Mouse (Mus musculus) hematopoietic stem cell, adult 5-6 weeks (primary cell): Measurements from ENCODE around the gene Id2. TPM values are rescaled to one million over a fixed set of nuclear protein-coding genes. Genes with fewer than 3 reads are reported as not detected.

Experiments used
- ATAC-seq, 2 experiments: fragments of 125-278 bp in 1 of 2; replicated peaks in 1 of 2; 2 replicates each; pipeline ENCODE4 v1.8.0; 2016 to 2017; ENCODE audit warnings: inconsistent platforms in 2 of 2, mild to moderate bottlenecking in 2 of 2, moderate number of reproducible peaks in 2 of 2, low read depth in 1 of 2, moderate TSS enrichment in 1 of 2; ENCODE audit not compliant: low FRiP score in 2 of 2, poor library complexity in 2 of 2, severe bottlenecking in 2 of 2, insufficient read depth in 1 of 2, low TSS enrichment in 1 of 2
- total RNA-seq: library from RNA; stranded (forward); fragments of 172-1452, 232-1000 nt; gene quantifications from 2 replicates; pipeline ENCODE4 v1.2.3, GENCODE M21; 2017

Id2 gene
- total RNA-seq, 1 experiment from 2014 or later: 29.3 TPM

DNA sequence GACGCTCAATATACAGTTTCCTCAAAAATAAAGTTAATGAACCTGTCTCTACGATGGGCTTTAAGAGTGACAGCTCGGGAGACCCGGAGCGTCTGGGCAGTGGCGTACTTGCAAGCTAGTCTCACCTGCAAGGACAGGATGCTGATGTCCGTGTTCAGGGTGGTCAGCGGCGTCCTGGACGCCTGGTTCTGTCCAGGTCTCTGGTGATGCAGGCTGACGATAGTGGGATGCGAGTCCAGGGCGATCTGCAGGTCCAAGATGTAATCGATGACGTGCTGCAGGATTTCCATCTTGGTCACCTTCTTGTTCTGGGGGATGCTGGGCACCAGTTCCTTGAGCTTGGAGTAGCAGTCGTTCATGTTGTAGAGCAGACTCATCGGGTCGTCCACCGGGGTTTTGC, 1.4 kb downstream of the Id2 start:
- peak in 1 of 2 experiments; percentile 8; a peak in 2 of 4 replicates for ATAC-seq

DNA sequence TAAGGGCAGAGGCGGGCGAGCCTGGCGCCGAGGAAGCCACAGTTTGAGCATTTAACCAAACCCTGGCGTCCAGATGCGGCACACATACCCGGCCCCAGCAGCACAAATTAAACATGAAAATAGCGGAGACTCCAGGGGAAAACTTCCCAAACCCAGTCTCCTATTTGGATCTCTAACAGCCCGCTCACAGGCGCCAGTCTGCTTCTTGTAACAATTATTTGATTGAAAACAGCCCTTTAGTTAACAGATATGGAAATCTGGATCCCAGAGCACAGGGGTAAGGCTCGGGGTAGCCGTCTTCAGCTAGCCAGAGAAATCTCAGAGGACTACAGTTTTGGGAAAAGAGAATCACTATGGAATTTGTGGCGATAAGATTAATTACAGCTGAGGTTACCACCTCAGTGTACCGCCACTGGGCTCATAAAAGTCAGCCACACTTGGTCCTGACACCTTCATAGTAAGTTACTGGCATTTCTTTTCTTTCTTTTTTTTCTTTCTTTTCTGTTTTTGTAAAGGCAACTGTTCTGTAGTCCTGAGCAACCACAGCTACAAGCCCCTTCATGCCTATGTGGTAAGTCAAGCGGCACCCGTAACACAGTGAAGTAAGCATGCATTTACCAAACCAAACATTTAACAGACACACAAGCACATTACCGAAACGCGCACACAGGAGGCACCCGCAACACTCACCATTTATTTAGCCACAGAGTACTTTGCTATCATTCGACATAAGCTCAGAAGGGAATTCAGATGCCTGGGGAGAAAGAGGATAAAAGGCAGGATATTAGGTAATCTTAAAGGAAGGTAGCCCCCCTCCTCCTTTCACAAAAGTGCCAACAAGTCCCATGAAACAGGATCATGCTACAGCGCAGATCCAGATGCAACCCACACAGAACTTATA, 2.1 kb downstream of the Id2 start:
- no peak for ATAC-seq

DNA sequence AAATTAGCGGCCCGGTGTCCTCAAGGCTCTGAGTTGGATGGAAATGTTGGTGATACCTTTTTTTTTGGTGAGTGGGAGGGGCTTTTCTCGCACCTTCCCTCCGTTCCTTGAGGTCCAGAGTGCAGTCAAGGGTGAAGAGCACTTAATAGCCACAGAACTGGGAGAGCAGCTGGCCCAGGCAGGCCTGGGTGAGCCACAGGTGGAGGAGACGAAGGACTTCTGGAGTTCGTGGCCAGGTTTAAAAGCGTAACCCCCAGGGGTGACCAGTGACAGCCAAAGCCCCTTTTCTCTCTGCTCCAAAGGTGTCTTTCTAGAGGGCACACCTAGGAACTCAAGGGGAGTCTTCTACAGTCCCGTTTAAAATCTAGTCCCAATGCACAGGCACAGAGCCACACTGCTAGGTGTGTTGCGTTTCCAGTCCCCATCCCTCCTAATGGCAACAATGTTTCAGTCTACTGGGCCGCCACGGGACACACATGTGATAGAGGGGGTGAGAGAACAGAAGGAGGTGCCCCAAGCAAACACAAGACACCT, 3.6 kb downstream of the Id2 start:
- no peak for ATAC-seq

DNA sequence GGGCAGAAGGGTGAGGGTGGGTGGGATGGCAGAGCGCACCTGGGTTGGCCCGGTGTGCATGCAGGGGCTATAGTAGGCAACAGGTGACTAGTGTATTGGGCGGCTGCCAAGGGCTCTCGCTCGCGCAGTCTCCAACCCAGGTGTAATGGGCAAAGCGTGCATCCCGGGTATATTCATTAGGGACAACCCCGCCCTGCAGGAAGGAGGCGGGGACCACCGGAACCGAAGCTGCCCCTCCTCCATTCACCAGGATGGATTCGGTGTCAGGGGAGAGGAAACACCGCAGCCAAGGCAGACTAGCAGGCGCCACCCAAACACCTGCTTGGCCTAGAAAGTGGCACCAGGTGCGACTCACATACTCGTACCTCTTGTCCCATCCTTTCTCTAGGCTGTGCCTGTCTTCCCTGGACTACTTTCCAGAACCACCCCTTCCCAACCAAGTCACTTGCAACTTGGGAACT, 4.2 kb downstream of the Id2 start:
- ATAC-seq: no peak

DNA sequence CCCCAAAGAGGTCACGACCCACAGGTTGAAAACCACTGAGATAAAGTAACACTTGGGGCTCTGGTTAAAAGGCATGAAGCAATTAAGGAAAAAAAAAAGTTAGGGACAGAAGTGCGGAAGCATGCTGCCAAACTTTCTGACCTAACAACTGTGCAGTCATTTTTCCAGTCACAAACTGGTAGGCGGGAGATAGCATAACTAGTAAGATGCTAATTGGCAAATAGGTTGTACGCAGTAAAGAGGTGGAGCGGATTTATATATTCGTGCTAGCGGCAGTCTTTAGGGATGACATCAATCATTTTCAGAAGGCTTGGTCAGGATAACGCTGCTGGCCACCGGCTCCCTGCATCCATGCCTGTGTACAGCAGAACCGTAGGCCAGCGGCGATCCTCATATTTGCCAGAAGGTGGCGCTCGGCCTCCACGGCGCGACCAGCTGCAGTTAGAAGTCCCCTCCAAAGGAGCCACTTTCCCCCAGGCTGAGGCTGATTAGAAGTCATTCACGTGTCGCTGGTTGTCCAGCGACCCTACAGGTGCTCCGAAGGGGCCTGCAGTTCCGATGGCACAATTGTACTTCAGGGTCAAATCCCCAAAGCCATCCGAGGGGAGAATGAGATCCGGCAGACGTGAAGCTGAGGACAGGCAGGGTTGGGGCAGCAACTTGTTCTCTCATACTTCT, 4.8 kb downstream of the Id2 start:
- peak; percentile 54 to 59 for ATAC-seq

DNA sequence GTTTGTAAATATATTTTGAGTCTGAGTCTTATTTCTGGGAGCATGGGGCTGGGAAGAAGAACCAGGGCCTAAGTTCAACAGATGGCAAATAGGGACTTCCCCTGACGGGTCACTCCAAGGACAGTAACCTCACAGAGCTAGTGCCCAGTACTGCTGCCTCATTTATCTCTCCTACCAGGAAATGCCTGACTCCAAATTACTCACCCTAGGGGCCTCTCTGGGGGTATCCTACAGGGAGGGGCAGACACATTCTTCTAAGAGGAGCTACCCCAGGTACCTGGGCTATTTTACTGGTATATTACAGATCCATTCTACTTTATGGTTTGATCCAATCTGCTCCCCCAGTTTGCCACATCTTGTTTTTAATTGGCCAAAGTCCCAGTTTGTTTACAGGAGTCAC, 7.5 kb downstream of the Id2 start:
- no peak for ATAC-seq

DNA sequence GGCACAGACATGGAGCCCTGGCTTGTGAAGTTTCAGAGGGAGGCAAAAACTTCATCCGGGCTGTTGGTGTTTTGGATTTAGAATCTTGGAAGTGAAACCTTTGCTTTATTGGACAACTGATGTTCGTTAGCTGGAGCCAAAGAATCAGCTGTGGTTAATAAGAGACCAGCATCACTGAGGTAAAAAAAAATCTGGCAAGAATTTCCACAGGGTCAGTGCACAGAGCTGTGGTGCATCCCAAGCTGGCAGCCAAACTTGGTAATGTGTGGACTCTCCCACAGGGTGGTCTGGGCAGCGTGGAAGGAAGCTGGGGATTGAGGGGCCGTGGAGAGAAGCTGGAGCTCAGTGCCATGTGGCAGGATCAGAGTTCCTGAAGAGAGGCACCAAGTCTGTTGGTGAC, 10.0 kb downstream of the Id2 start:
- ATAC-seq: no peak

DNA sequence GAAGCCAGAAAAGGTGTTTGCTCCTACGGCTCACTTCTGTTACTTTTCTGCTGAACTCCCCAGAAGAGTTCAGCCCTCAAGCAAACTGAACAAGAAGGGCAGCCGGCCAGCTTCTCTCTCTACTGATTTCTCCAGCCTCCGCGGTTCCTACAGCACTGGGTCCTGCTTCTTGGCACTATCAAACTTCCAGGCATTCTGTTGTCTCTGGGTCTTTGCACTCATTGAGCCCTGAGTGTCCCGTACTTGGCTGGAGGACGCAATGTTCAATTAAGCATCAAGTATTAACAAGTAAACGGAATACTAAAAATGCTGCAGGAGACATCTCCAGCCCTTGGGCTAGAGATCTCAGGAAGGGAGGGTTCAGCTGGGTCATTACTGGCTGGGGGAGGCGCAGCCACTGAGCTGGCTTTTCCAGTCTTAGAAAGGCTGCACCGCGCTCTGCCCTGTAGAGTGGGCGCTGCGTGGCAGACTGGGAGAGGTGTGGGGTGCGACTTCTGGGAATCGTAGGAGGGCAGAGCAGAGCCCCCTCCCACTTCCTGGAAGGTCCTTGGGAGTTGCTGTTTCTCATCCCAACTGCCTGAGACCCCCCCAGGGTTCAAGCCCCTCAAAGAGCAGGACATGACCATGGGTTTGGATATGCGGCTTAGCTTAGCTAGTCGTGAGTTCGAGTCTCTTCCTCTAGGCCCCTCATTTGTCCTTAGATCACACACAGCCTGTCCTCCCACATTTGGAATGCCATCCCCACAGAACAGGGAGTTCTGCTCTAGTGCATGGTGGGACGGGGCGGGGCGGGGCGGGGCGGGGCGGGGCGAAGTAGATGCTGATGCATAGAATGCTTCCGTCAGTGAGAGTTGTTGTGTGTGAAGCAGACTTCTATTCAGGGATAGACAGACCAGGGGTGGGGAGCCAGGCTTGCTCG, 13.4 kb downstream of the Id2 start:
- ATAC-seq: no peak

DNA sequence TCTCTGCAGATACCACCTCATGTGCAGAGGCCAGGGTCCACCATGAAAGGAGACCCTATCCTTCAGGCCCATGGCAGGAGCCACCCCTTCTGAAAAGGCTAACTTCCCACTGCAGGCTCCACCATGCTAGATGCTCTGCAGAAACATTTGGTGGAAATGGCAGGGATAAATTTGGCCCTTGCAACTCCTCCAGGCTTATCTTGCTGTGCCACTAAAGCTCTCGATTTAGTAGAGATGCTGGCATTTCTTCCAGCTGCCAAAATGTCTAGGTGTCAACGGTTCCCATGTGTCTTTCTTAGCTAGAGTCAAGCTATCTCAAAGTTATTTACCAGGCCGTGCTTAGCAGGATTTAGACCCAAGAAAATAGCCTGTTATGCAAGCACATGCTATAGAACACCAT, 22.6 kb downstream of the Id2 start:
- no peak for ATAC-seq

DNA sequence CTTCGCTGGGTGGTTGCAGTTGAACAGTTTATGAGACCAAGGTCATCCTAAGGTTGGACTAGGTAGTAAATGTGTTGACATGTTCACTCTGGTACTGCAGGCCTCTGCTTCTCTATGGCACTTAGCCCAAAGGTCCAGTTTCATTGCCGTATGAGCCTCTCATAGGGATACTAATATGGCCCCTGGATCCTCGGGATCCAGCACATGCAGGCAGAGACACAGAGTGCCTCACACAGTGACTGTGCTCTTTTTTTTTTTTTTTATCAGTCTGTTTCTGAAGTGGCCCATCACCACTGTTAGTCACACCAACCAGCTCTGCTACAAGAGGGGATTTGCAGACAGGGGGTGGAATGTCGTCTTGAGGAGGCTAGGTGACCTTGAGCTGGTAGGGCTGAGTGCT, 23.6 kb downstream of the Id2 start:
- ATAC-seq: no peak

DNA sequence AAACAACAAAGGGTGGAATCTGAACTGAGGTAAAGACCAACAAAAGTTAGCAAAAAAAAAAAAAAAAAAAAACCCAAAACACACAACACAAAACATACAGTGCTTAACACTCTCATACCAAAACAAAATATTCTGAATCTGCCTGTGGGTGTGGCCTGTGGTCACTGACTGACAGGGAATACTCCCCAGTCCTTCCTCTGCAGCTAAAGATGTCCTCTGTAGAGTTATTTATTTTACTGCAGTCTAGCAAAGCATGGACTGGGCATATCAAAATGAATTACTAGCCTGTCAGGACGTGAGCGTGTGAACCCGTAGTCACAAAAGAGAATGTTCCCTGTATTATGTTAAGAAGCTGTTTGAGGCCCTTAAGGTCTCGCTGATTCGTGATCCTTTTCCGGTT, 34.7 kb downstream of the Id2 start:
- ATAC-seq: no peak

DNA sequence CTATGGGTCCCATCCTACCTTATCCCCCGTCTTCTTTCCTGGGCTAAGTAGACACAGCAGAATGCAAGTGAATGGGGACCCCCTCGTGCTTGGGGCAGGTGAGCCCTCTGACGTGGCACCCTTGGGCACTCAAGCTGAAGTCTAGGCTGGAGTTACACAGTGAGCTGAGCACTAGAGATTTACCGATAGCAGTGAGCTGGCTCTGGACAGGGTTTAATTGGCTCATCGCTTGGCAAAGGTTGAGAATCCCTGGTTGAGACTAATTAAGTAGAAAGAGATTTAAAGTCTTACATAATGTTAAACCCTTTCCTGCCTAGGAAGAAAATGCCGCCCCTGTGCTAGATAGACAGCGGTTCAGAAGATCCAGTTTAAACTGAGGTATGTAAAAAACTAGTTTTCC, 36.0 kb downstream of the Id2 start:
- ATAC-seq: no peak

DNA sequence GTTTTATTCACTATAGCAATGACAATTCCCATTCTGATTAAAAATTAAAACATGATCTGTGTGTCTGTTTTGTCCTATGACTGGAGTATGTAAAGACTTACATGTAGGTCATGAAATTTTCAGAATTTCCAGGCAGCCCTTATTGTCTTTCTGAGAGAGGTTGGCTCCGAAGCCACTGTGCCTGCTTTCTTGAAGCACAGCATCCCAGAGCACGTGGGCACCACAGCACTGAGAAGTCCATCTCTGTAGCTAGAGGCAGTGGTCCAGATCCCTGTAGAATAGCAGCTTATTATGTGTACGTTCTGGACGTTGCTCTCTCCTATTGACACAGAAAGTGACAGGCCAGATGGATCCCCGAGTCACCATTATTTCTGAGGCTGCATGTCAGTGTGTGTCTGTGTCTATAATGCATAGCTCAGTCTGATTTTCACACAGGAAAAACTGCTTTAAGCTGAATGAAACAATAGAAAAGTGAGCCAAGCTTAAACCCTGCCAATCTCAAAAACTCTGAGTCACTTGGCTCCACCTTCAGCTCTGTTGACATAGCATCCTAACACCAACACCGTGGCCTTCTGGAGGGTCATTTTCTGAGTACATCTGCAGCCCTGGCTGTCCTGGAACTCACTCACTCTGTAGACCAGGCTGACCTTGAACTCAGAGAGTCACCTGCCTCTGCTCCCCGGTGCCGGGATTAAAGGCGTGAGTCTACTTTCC, 37.3 kb downstream of the Id2 start:
- ATAC-seq: no peak

DNA sequence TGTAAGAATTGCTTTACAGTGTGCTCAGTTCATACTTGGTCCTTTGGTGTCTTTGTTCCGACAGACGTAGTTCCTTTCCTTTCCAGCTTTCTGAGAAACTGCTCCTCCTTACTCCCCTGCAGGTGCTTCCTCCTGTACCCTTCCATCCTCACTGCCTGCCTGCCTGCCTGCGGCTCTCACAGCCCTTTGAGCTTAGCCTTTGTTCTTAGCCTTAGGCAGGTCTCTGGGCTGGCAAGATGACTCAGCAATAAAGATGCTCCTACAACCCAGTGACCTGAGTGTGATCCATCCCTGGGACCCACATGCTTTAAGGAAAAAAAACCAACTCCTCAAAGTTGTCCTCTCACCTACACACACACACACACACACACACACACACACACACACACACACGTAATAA, 42.0 kb downstream of the Id2 start:
- ATAC-seq: peak; percentile 52 to 70; a peak in 3 of 4 replicates

DNA sequence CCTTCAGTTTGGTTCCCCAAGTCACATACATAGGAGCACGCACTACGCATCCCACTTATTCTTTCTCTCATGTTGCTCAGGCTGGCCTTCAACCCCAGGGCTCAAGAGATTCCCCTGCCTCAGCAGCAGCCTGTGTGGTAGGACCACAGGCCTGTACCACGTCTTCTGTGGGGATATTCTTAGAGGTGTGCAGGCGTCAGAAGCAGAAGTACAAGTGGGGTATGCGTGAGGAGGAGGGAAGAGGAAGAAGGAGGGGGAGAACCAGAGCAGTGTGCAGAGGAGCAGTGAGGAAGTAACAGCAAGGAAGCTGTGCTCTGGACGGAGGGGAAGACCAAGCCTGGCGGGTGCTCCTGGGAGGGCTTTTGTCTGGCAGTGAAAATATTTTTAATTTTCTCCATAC, 42.4 kb downstream of the Id2 start:
- ATAC-seq: peak; percentile 93 to 98

DNA sequence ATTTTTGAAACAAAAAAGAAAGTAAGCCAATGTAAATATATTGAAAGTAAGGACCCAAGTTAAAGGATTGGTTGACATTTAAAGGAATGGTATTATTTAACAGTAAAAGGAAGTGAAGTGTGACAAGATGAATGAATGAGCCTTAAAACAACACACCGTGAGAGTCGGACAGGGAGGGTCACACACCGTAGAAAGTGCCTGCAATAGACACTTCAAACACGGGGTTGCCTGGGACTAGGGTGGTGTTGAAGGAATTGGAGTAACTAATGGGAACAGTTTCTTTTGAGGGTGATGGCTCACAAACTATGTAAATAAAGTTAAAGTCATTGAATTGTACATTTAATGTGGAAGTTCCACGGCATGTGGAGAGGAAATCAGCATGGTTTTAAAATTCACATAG, 47.7 kb downstream of the Id2 start:
- no peak for ATAC-seq

DNA sequence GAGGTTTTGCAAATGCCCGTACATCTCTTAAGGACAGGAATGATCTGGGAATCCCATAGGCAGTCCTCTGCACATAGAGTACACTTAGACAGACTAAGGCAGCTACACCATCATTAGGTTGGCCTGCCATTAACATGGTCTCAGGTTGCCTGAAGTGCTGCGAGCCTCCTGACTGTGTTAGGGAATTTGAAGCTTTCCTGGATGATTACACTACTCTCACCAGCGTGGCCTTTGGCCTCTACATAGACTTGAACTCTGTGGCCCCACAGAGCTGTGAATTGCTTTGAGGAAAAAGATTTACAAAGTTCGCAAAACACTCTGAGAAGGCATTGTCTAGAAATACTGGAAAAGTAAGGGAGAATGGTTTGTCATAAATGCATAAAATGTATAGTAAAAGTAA, 52.4 kb downstream of the Id2 start:
- ATAC-seq: no peak
